Mouse (Mus musculus) urinary bladder, postnatal 10 days (tissue): ENCODE measurements around the gene Ttc9c.

Source experiments
- DNase-seq: peaks from one replicate; pipeline ENCODE4 v3.0.0; 2022; ENCODE audit warnings: low spot score

Gene Ttc9c

GRCm38 (mm10) chr19:8829660-8830059, 10.5 kb upstream of the Ttc9c start, which contains the start of gene AC129217.1:
Gene AC129217.1 (plus strand): TSS chr19:8829773.
- no peak for DNase-seq

GRCm38 (mm10) chr19:8822696-8823095, 3.6 kb upstream of the Ttc9c start:
- no peak for DNase-seq

- no peak for DNase-seq
Measured at GRCm38 (mm10) chr19:8821146-8821545, 2.0 kb upstream of the Ttc9c start.

GRCm38 (mm10) chr19:8820424-8820956, 1.4 kb upstream of the Ttc9c start:
- DNase-seq, result no peak

GRCm38 (mm10) chr19:8819596-8820423, 677 bp upstream of the Ttc9c start, which contains the start of gene Hnrnpul2:
Gene Hnrnpul2 (plus strand): TSS chr19:8820010.
- DNase-seq, result peak; percentile 93

- no peak for DNase-seq
Measured at GRCm38 (mm10) chr19:8818301-8818798, 783 bp downstream of the Ttc9c start.

GRCm38 (mm10) chr19:8817001-8817400, 2.1 kb downstream of the Ttc9c start:
- DNase-seq, result no peak

GRCm38 (mm10) chr19:8815812-8816211, 3.3 kb downstream of the Ttc9c start:
- no peak for DNase-seq

GRCm38 (mm10) chr19:8806810-8807209, 12.3 kb downstream of the Ttc9c start:
- no peak for DNase-seq

- DNase-seq, result no peak
Measured at GRCm38 (mm10) chr19:8803879-8804660, 15.1 kb downstream of the Ttc9c start.

GRCm38 (mm10) chr19:8803204-8803780, 15.8 kb downstream of the Ttc9c start:
- no peak for DNase-seq

GRCm38 (mm10) chr19:8802130-8802821, 16.9 kb downstream of the Ttc9c start, which contains the start of gene Zbtb3:
Gene Zbtb3 (plus strand): TSS chr19:8802555.
- peak; percentile 70 for DNase-seq

GRCm38 (mm10) chr19:8798947-8799315, 20.2 kb downstream of the Ttc9c start:
- DNase-seq, result no peak

GRCm38 (mm10) chr19:8798264-8798946, 20.7 kb downstream of the Ttc9c start, which contains the start of gene Polr2g:
Gene Polr2g (minus strand): TSS chr19:8798577.
- DNase-seq, result peak; percentile 54

GRCm38 (mm10) chr19:8790171-8790570, 29.0 kb downstream of the Ttc9c start:
- DNase-seq, result no peak

GRCm38 (mm10) chr19:8789171-8789570, 30.0 kb downstream of the Ttc9c start:
- DNase-seq, result no peak

GRCm38 (mm10) chr19:8788521-8788920, 30.6 kb downstream of the Ttc9c start:
- DNase-seq, result no peak

GRCm38 (mm10) chr19:8786008-8786781, 32.9 kb downstream of the Ttc9c start, which contains the start of gene Taf6l:
Gene Taf6l (minus strand): TSS chr19:8786417.
- peak; percentile 48 for DNase-seq

GRCm38 (mm10) chr19:8774951-8775421, 44.1 kb downstream of the Ttc9c start:
- DNase-seq, result no peak
